Mouse (Mus musculus) megakaryocyte progenitor cell, adult 5-6 weeks (primary cell): ENCODE measurements around the gene R3hdm4. TPM values are rescaled to one million over a fixed set of nuclear protein-coding genes. Genes with fewer than 3 reads are reported as not detected.
"Not testable (repeated sequence)": the region's sequence is repeated elsewhere in the genome, so short reads cannot be mapped to it uniquely, and the experiment has no call there.

ENCODE experiments used
- ATAC-seq: replicated peaks from 2 replicates; pipeline ENCODE4 v1.8.0; 2016; ENCODE audit warnings: mild to moderate bottlenecking, moderate TSS enrichment, inconsistent platforms; ENCODE audit not compliant: poor library complexity
- total RNA-seq, 2 experiments: library from RNA; stranded (forward) in 1 of 2; stranded (reverse) in 1 of 2; fragments of 157-497, 149-512 nt in 1 of 2; fragments of 200-1000 nt in 1 of 2; gene quantifications; 2 replicates each; pipeline versions ENCODE4 v1.2.3 to v1.2.4; 2015 to 2017

The R3hdm4 gene
- total RNA-seq (2015), result 72.3 and 78.7 TPM in 2 replicates
- total RNA-seq (2017), result 35.1 and 50.7 TPM in 2 replicates

DNA sequence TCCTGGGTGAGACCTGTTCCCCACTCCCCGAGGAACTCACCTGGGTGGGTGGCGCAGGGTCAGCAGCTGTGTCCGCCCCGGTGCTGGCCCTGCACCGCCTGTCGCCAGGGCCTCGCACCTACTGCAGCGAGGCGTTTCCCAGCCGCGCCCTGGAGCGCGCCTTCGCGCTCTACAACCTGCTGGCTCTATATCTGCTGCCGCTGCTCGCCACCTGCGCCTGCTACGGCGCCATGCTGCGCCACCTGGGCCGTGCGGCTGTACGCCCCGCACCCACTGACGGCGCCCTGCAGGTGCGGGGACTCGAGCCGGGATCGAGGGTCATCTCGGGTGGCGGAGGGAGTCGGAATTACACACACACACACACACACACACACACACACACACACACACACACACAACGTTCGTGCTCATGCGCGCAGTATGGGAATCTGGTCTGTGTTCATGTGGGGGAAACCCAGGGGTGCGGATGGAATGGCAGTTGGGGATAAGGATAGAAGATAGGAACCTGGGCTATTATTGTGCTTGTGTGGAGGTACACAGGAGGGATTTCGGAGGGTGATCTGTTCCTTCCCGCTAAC, at the start of gene R3hdm4:
Gene R3hdm4 (minus strand): TSS at position 251 of the 578 bp plus-strand sequence.
- no peak for ATAC-seq

DNA sequence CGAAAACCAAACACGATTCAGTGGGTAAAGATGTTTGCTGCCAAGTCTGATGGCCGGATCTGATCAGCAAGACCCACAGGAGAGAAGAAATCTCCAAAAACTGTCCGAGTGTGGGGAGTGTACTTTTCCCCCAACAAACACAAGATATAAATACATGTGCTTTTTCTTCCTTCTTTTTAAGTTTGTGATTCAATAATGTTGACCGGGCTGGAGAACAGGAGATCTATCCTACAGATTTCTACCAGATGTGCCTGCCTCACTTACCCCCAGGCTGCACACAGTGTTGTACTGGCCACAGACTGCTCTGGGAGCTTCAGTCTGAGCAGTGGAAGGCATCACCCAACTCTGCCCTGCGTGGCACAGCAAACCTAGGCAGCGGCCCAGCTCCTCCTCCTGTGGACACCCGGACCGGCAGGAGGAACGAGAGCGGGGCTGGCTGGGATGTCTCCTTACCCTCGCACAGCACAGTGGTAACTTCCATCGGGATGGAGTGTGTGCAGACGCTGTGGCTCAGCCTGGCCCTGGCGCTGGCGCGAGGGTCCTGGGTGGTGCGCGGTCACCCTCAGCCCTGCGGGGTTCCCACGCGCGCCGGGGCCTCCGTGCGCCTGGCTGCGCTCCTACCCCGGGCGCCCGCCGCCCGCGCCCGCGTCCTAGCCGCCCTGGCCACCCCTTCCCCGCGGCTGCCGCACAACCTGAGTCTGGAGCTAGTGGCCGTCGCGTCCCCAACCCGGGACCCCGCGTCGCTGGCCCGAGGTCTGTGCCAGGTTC, 49.6 kb upstream of the R3hdm4 start, which contains the start of gene Grin3b:
Gene Grin3b (plus strand): TSS at position 301 of the 768 bp plus-strand sequence.
- no peak for ATAC-seq

DNA sequence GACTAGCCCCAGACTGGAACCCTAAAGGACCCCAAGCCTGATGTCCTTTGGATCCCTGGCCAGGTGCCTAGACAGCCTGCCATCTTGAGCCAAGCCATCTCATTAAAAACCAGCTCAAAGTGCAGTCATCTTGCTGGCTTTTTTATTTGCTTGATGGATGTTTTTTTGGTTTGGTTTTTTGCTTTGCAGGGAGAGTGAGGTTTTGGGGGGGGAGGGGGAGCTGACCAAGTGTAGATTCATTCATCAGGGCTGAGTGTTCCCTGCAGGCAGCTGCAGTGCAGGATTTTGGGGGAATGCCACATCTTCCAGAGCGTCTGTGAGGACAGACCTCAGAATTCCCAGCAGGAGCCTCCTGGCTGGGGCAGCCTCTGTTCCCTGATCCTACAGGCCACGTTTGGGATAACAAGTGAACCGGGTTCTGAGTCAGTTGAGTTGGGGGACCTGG, 48.1 kb upstream of the R3hdm4 start:
- no peak for ATAC-seq

DNA sequence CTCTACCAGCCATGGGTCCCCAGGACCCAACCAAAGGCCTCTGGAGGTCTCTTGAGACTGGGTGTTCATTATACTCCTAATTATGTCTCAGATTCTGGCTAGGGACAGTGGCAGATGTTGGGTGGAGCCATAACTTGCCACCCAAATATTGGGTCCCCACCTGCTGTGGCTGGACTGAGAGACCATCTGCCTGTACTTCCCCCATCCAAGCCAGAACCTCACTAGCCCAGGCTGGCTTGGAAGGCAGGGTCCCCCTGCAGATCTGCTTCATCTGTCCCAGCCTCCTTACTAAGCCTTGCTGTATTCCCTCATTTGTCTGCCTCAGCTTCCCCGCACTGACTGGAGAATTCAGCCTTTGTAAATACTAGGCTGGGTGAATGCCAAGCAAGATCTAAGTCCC, 47.2 kb upstream of the R3hdm4 start:
- no peak for ATAC-seq

DNA sequence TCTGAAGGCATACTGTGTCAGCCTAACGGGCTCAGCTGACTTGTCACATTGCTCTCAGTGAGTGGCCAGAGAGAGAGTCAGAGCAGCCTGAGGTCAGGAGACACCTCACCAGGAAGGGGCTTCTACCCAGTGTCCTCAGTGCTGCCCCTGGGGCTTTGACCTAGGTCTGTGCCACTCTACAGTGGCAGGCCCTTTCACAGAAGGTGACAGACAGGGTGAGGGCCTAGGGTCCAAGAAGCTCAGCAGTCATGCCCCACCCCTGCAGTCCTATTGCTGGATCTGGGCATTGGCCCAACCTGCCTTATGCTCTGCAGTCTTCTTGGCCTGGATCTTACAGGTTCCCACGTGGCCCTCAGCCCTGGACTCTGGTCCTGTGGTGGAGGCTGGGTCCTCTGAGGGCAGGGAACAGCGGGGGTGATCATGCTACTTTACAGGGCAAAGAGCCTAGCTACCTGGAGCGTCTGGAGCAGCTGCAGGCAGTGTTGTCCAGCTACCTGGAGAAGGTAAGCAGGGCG, 45.9 kb upstream of the R3hdm4 start:
- no peak for ATAC-seq

DNA sequence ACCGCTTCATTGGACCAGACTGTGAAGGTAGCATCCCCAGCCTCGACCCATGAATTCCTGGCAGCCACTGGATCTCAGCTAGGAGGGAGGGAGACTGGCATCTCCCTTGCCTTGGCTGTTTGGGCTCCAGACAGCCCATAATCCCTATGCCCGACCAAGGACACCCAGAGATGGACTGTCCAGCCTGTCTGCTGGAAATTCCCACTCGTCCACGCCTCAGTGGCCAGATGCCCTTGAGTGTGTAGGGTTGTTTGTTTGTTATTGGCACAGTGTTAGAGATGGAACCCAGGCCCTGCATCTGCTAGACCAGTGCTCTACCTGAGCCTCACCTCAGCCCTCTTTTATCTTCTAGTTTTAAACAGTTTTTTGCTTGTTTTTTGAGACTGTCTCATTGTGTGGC, 44.3 kb upstream of the R3hdm4 start:
- ATAC-seq, result no peak

DNA sequence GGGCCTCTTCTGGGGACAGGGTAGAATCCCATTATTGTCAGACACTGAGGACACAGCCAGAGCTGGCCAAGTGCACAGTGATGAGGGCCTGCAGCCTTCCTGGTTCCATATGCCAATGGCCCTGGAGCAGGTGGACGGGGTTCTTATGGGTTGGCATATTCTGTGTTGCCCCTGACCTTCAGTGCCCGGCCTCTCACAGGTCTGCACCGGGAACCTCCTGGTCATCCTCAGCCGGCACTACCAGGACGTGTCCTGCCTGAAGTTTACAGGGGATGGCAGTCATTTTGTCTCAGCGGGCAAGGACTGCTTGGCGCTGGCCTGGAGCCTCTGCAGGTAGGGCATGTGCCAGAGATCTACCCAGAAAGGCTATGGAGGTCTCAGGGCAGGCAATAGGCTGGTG, 43.7 kb upstream of the R3hdm4 start:
- no peak for ATAC-seq

DNA sequence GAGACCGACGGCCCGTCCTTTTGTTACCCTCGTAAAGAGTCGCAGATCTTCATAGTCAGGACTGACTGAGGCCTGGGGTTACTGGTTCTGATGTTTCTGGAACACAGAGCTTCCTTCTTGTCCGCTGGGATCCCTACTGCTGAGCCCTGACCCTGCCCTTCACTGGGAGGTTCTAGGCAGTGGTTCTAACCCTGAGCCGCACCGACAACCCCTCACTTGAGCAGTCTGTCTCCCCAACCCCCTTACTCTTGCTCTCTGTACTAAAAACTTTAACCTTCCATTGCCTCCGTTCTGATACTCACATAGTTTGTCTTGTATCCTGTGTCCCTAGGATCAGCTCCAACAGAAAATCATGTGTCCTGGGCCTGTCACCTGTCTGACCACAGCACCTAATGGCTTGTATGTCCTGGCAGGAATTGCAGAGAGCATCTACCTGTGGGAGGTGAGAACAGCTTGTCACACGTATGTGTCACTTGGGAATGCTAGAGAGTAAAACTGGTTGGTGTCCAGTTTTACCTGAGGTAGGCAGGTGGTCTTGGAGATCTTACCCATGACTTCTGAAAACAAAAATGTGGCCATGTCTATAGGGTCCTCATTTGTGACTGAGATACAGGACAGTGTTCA, 39.8 kb upstream of the R3hdm4 start:
- no peak for ATAC-seq

DNA sequence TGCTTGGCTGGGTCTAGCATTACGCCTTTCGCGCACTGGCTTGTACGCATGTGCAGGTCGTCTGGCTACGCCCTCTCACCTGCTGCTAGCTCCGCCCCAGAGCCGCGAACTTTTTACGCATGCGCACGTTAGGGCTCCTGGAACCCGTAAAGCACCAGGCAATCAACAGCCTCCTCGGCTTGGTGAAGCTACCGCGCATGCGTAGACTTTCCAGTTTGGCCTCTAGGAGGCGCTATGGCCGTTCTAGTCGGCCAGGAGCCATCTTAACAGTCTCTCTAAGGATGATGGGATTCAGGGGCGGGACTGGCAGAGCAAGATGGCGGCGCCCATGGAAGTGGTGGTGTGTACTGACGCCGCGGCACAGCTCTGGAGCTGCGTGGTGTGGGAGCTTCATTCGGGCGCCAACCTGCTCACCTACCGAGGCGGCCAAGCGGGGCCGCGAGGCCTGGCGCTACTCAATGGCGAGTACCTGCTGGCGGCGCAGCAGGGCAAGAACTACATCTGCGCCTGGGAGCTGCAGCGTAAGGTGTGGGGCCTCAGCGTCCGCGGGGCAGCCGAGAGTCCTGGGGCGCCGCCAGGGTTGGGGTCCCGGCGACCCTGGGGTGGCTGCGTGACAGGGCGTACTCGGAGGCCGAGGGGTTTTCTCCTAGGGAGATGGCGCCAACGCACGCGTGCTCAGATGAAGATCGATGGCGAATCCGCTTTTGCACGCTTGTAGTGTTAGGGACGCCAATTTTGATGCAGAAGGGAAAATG, 39.0 kb upstream of the R3hdm4 start, which contains the start of gene Wdr18:
Gene Wdr18 (plus strand): TSS at position 306 of the 755 bp plus-strand sequence.
- peak; percentile 86 for ATAC-seq

DNA sequence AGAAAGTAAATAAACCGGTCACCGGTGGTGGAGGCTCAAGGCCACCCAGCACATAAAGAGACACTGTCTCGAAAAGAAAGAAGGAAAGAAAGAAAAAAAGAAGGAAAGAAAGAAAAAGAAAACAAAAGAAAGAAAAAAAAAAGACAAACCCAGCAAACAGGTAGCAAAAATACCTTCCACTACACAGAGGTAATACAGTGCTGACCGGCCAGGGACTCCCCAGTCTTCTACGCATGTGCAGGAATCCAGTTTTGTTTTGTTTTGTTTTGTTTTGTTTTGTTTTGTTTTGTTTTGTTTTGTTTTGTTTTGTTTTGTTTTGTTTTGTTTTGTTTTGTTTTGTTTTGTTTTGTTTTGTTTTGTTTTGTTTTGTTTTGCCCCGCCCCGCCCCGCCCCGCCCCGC, 38.4 kb upstream of the R3hdm4 start:
- ATAC-seq, result not testable (repeated sequence)

DNA sequence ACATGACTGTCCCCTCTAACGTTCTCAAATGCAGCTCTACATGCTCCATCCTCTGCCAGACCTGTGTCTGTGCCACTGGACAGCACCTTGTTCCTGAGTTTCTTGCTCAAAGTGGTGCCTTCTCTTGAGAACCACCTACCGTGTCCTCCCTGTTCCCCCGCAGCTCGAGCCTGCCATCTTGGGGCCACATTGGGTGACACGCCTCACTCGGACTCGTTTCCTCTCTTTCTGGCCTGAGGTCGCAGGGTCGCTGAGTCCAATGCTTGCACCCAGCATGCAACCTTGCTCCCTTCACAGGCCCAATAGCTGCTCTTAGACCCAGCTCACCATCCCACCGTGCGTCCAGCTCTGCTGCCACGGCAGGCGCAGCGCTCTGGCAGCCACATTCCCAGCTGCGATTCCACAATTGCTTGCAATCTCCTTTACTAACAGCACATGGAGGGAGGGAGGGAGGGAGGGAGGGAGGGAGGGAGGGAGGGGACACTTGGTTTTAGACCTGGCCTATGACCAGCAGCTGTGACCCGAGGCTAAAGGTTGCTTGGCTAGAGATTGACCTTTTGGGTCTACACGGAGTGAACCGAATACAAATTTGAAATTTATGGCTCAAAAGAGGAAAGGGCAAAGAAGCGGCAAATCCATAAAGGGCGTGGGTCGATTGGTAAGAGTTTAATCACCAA, 37.3 kb upstream of the R3hdm4 start:
- peak; percentile 69 for ATAC-seq

DNA sequence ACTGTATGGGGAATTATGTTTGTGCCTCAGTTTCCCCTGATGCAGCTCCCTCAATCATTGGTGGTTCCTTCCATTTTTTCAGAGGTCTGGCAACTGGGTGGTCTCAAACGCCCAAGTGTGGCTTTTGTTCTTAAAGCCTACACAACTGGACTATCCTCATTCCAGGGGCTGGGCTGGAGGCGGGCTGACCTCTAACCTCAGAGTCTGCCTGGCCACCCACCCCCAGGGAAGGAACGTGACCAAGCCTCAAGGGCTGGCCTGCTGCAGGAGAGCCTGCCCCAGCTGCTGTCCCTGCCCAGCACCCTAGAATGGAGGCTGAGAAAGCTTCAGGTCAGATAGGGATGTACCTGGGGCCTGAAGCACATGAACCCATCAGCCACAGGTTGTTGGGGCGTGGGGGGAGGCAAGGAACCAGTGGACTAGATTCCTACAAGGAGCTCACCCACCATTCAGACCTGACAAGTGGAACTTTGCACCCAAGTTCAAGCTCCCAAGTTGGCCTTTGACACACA, 35.7 kb upstream of the R3hdm4 start:
- no peak for ATAC-seq

DNA sequence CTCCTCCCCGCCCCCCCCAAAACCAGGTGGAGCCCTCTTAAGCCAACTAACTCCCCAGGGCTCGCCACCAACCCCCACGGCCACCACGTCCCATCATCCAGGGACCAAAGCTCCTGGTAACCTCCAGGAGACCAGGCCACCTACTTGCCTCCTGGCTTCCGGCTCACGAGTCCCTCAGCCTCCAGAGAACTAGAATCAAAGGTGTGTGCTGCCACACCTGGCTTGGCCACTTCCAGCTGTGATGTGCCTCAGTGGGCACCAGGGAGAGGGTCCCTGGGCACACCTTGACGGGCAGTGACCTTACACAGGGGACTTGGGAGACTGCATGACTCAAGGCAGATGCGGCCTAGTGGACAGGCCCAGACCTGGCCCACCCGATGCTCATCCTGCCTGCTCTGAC, 34.7 kb upstream of the R3hdm4 start:
- ATAC-seq, result no peak

DNA sequence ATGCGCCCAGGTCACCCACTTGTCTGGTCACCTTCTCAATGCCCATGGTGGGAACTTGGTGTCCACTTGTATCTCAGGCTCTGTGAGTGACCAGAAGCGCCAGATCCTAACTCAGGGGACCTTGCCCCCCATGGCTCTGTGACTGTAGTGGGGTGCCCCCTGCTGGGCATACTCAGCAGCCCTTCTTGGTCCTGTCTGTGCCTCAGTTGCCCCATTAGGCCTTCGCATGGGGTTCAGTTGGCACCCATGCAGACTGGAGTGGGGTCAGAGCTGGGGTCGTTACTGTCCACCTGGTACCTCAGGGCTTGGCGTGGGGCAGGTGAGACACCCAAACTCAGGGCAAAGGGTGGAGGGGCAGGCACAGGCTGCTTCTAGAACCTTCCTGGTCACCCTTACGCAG, 32.9 kb upstream of the R3hdm4 start:
- no peak for ATAC-seq

DNA sequence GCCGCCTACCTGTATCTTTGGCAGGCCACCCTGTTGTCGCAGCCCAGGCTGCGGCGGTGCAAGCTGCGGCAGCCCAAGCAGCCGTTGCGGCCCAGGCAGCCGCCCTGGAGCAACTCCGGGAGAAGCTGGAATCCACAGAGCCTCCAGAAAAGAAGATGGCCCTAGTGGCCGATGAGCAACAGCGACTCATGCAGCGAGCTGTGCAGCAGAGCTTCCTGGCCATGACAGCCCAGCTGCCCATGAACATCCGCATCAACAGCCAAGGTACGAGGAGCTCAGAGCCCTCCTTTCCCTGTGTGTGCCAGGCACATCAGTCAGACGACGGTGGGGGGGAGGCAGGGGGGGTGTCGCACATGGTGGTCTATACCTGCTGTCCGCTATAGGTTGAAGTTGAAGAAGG, 29.7 kb upstream of the R3hdm4 start:
- no peak for ATAC-seq

DNA sequence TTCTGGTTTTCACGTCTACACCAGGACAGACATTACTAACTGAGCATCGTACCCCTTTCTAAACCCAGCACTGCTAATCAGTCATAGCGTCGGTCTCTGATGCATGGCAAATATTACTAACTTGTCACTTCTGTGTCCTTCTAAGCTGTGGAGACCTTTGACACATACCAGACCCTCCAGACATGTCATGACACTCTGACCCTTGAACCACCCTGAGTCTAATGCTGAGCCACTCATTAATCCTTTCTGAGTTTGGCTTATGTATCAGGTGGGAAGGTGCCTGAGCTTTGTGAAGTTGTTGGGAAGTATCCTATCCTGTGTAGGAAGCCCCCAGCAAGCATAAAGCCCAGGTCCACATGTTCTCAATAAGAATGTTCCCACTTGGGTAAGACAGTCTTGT, 28.9 kb upstream of the R3hdm4 start:
- no peak for ATAC-seq

DNA sequence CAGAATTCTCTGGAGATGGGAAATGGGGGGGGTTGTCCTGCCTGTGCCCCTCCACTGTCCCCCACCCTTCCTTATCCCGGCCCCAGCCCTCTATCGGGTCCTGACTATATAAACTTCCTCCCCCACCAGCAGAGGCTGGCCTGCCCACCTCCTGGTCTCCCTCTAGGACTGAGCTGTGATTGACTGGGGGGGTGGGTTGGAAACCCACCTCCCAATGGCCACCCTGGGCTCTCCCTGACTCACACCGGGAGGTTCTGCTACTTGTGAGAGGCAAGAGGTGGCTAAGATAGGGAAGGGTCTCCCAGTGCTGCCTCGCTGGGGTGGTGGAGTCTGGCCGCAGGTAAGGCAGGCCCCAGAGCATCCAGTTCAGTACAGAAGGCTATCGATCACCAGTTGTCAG, 26.5 kb upstream of the R3hdm4 start:
- no peak for ATAC-seq

DNA sequence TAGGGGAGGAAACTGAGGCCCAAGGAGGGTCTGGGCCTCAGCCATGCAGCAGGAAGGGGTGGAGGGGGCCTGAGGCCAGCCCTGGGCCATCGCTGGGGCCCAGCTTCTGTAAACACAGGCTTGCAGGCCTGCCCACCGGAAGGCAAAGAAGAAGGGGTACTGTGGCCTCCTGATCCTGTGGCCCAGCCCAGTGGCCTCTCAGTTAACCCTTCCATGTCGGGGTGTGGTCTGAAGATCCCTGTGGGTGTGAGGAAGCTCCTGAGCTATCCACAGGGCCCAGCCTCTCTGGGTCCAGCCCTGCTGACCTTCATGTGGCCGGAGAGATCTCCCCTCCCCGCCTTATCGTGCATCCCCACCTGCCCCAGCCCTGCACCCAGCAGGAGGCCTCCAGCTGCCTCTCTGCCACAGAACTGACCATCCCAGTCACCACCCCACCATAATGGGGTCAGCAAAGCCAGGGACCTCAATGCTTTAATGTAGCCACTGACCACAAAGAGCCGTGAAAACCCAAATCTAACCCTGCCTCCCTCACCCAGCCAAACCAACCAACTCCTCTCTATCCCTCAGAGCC, 25.8 kb upstream of the R3hdm4 start:
- ATAC-seq, result peak; percentile 47

DNA sequence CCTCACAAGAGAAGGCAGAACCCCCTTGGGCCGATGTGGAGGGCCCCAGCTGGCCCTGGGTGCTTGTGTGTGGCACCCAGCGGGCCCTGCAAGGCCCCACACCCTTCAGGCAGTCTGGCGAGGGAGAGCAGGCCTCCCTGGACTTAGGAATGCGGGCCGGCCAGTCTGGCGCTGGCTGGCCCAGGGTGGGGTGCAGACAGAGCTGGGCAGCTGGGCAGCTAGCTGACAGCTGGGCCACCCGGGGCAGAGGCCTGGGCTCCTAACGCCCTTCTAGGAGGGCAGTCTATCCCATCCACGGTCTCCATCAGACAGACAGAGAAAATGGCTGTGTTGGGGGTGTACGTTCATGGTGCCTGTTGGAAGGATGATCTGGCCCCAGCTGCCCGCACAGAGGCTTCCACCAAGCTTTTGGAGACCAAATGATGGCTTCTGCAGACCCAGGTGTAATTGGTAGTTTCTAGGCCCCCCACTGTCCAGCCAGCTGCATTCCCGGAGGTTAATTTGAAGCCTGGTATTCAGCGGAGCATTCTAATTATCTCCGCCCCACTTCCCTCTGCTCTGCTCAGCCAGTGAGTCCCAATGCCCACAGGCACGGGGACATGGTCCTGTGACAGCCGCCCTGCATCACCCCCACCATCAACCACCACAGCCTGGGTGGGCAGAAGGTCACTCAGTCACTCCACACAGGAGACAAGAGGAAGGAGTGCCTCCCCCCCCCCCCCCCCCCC, 24.7 kb upstream of the R3hdm4 start:
- ATAC-seq, result 0 out of 2 replicates have a peak, but pooled peaks have one; percentile 12
